Mouse (Mus musculus) midbrain, embryonic 11.5 days (tissue): ENCODE measurements around the gene Nsmce3. TPM values are rescaled to one million over a fixed set of nuclear protein-coding genes. Genes with fewer than 3 reads are reported as not detected.

Experiments used
- ATAC-seq: fragments of 200-750 bp; cut with Nextera tagmentation; 2 replicates; pipeline ENCODE4 v1.8.0; 2017; ENCODE audit warnings: moderate TSS enrichment, moderate library complexity; ENCODE audit not compliant: low FRiP score
- DNase-seq: peaks from one replicate; pipeline ENCODE4 v3.0.0; 2015; ENCODE audit warnings: low spot score; ENCODE audit errors: missing footprints
- H3K27ac ChIP-seq: fragments of 300-500 bp; sonication (generic); 2 replicates; pipeline ENCODE4 v1.5.1; 2014; ENCODE audit warnings: low read depth, low read length
- H3K27me3 ChIP-seq: fragments of 300-500 bp; sonication (generic); 2 replicates; pipeline ENCODE4 v1.6.1; 2014; ENCODE audit warnings: mild to moderate bottlenecking, low read length, moderate library complexity, mixed read lengths; ENCODE audit not compliant: control insufficient read depth, insufficient read depth
- H3K36me3 ChIP-seq: fragments of 300-500 bp; sonication (generic); 2 replicates; pipeline ENCODE4 v1.6.1; 2014; ENCODE audit warnings: mild to moderate bottlenecking, low read length, moderate library complexity, mixed read lengths; ENCODE audit not compliant: control insufficient read depth, insufficient read depth
- H3K4me1 ChIP-seq: fragments of 300-500 bp; sonication (generic); 2 replicates; pipeline ENCODE4 v1.6.1; 2014; ENCODE audit warnings: low read length; ENCODE audit not compliant: control insufficient read depth, insufficient read depth
- H3K4me2 ChIP-seq: fragments of 300-500 bp; sonication (generic); 2 replicates; pipeline ENCODE4 v1.6.1; 2014; ENCODE audit warnings: mild to moderate bottlenecking, moderate library complexity
- H3K4me3 ChIP-seq: fragments of 300-500 bp; sonication (generic); 2 replicates; pipeline ENCODE4 v1.5.1; 2014; ENCODE audit warnings: low read depth, low read length
- H3K9ac ChIP-seq: fragments of 300-500 bp; sonication (generic); 2 replicates; pipeline ENCODE4 v1.6.1; 2014; ENCODE audit warnings: low read length
- H3K9me3 ChIP-seq: fragments of 300-500 bp; sonication (generic); 2 replicates; pipeline ENCODE4 v1.6.1; 2016; ENCODE audit warnings: low read length; ENCODE audit not compliant: control insufficient read depth
- WGBS: fragments of 180-500 bp; shearing (Covaris S2); extraction: QIAGEN DNeasy Blood & Tissue Kit; methylation state at CpG from one replicate; pipeline ENCODE4 v1.1.7; 2014; 5-methylcytosine and 5-hydroxymethylcytosine counted together
- polyA plus RNA-seq: library from polyadenylated mRNA; unstranded; fragments of >200 nt; fragmentation: Nextera tagmentation; extraction: Ambion mirVana; gene quantifications from 2 replicates; pipeline ENCODE4 v1.2.1, GENCODE M21; 2014

The Nsmce3 gene
- 13.1 and 13.3 TPM in 2 replicates for polyA plus RNA-seq

GRCm38 (mm10) chr7:64872743-64873241 is at the start of gene Nsmce3:
Gene Nsmce3 (minus strand): TSS chr7:64872997.
- DNase-seq (peak; percentile 100), ATAC-seq (peak; percentile 97)
- Histone ChIP-seq H3K4me2 (peak within 1 kb of the TSS; percentile 59), H3K9ac (peak within 1 kb of the TSS; percentile 92), H3K9me3 (no peaks in the 10 kb centered on the region), H3K4me1 (peaks cover 7% of the 10 kb centered on the region), H3K36me3 (no peaks in the 10 kb centered on the region), H3K4me3 (peak within 1 kb of the TSS; percentile 94), H3K27ac (peak within 1 kb of the TSS; percentile 90), H3K27me3 (no peaks in the 10 kb centered on the region)
- under 1% methylated on average over 57 of the region's 57 CpGs for WGBS

GRCm38 (mm10) chr7:64921189-64921588 is 48.4 kb upstream of the Nsmce3 start:
- Histone ChIP-seq H3K9me3 (no peaks in the 10 kb centered on the region), H3K9ac (no peak overlapping the region), H3K4me2 (no peak overlapping the region), H3K4me1 (peaks cover 8% of the 10 kb centered on the region), H3K27me3 (no peaks in the 10 kb centered on the region), H3K27ac (no peak overlapping the region), H3K4me3 (no peak overlapping the region), H3K36me3 (no peaks in the 10 kb centered on the region)
- 66% methylated on average over 13 of the region's 13 CpGs for WGBS
- ATAC-seq = no peak
- DNase-seq = no peak

GRCm38 (mm10) chr7:64920735-64921134 is 47.9 kb upstream of the Nsmce3 start:
- Histone ChIP-seq H3K4me2 (no peak overlapping the region), H3K9ac (no peak overlapping the region), H3K4me3 (no peak overlapping the region), H3K27me3 (no peaks in the 10 kb centered on the region), H3K27ac (no peak overlapping the region), H3K36me3 (no peaks in the 10 kb centered on the region), H3K4me1 (peaks cover 8% of the 10 kb centered on the region), H3K9me3 (no peaks in the 10 kb centered on the region)
- DNase-seq (no peak), ATAC-seq (peak; percentile 35; the same call in 1 of the 2 replicates)
- WGBS = 64% methylated on average over 5 of the region's 5 CpGs

- Histone ChIP-seq H3K4me2 (no peak overlapping the region), H3K4me3 (no peak overlapping the region), H3K27ac (no peak overlapping the region), H3K36me3 (no peaks in the 10 kb centered on the region), H3K9ac (no peak overlapping the region), H3K27me3 (no peaks in the 10 kb centered on the region), H3K9me3 (no peaks in the 10 kb centered on the region), H3K4me1 (peaks cover 8% of the 10 kb centered on the region)
- no peak for ATAC-seq
- 74% methylated on average over 7 of the region's 7 CpGs for WGBS
- no peak for DNase-seq
Measured at GRCm38 (mm10) chr7:64916654-64917053, 43.9 kb upstream of the Nsmce3 start.

- no peaks in the 10 kb centered on the region for H3K9me3 ChIP-seq
- 0 out of 2 replicates have a peak, but pooled peaks cover 2% of the 10 kb centered on the region for H3K4me1 ChIP-seq
- no peaks in the 10 kb centered on the region for H3K36me3 ChIP-seq
- no peaks in the 10 kb centered on the region for H3K27me3 ChIP-seq
- WGBS = 81% methylated on average over 2 of the region's 2 CpGs
- DNase-seq = no peak
- no peak overlapping the region for H3K27ac ChIP-seq
- H3K4me2 ChIP-seq = no peak overlapping the region
- no peak for ATAC-seq
- H3K9ac ChIP-seq = no peak overlapping the region
- no peak overlapping the region for H3K4me3 ChIP-seq
Measured at GRCm38 (mm10) chr7:64915121-64915520, 42.3 kb upstream of the Nsmce3 start.

GRCm38 (mm10) chr7:64911945-64912344 is 39.1 kb upstream of the Nsmce3 start:
- Histone ChIP-seq H3K4me1 (0 out of 2 replicates have a peak, but pooled peaks cover 2% of the 10 kb centered on the region), H3K36me3 (no peaks in the 10 kb centered on the region), H3K27me3 (no peaks in the 10 kb centered on the region), H3K4me2 (no peak overlapping the region), H3K4me3 (no peak overlapping the region), H3K9ac (no peak overlapping the region), H3K9me3 (peaks cover 3% of the 10 kb centered on the region; the same call in 1 of the 2 replicates), H3K27ac (no peak overlapping the region)
- ATAC-seq = no peak
- 79% methylated on average over 2 of the region's 2 CpGs for WGBS
- DNase-seq = no peak

GRCm38 (mm10) chr7:64910208-64910607 is 37.4 kb upstream of the Nsmce3 start:
- WGBS = 92% methylated on average over 2 of the region's 2 CpGs
- H3K27me3 ChIP-seq = no peaks in the 10 kb centered on the region
- H3K36me3 ChIP-seq = no peaks in the 10 kb centered on the region
- H3K4me3 ChIP-seq = no peak overlapping the region
- peaks cover 3% of the 10 kb centered on the region; the same call in 1 of the 2 replicates for H3K9me3 ChIP-seq
- no peak for ATAC-seq
- no peak overlapping the region for H3K27ac ChIP-seq
- no peak for DNase-seq
- no peak overlapping the region for H3K9ac ChIP-seq
- H3K4me2 ChIP-seq = no peak overlapping the region
- H3K4me1 ChIP-seq = no peaks in the 10 kb centered on the region

GRCm38 (mm10) chr7:64906955-64907354 is 34.2 kb upstream of the Nsmce3 start:
- Histone ChIP-seq H3K4me2 (no peak overlapping the region), H3K9ac (no peak overlapping the region), H3K4me1 (no peaks in the 10 kb centered on the region), H3K4me3 (no peak overlapping the region), H3K27ac (no peak overlapping the region), H3K36me3 (no peaks in the 10 kb centered on the region), H3K9me3 (peaks cover 3% of the 10 kb centered on the region; the same call in 1 of the 2 replicates), H3K27me3 (no peaks in the 10 kb centered on the region)
- ATAC-seq (no peak), DNase-seq (no peak)
- WGBS = 85% methylated on average over 5 of the region's 5 CpGs

GRCm38 (mm10) chr7:64905506-64905905 is 32.7 kb upstream of the Nsmce3 start:
- no peak overlapping the region for H3K27ac ChIP-seq
- no peaks in the 10 kb centered on the region for H3K27me3 ChIP-seq
- H3K4me2 ChIP-seq = no peak overlapping the region
- H3K9me3 ChIP-seq = peaks cover 3% of the 10 kb centered on the region; the same call in 1 of the 2 replicates
- H3K4me3 ChIP-seq = no peak overlapping the region
- H3K4me1 ChIP-seq = no peaks in the 10 kb centered on the region
- 80% methylated on average over 3 of the region's 3 CpGs for WGBS
- ATAC-seq = no peak
- DNase-seq = no peak
- H3K36me3 ChIP-seq = no peaks in the 10 kb centered on the region
- no peak overlapping the region for H3K9ac ChIP-seq
